Comparison of ENCODE assay signal across 20 mouse cellular contexts in the genomic region with DNA sequence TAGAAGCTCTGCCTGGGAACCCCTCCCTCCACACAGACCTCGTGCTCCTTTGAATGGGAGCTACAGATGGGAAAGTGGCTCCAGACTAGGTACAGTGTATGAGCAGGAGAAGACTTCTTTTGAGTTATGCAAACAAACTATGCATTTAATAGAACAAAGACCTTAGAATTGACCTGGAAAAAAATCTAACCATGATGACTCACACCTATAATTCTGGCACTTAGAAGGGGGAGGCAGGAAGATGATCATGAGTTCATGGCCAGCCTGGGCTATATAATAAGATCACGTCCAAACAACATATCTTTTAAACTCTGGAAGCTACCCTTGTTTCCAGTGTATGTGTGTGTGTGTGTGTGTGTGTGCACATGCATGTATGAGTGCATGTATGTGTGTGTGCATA. TPM values are rescaled to one million over a fixed set of nuclear protein-coding genes. Genes with fewer than 3 reads are reported as not detected.
DNase-seq lines count a peak whose midpoint lies in the region; ATAC-seq and TF ChIP-seq lines count a peak whose summit lies in the region.
"Had no signal": no experiment of that assay in that cellular context is flagged by ENCODE, and none has a peak within 500 bp of the region (broad histone marks: within the 10 kb centered on the region; RNA-seq: fewer than 3 reads in every experiment).

No protein-coding gene starts in this region.

- ATAC-seq in megakaryocyte, adult 5-6 weeks (ENCODE audit: poor library complexity, severe bottlenecking), result no peak
- no peak for ATAC-seq in forebrain, postnatal 0 days
- ATAC-seq: activated CD4-positive, CD25-positive, alpha-beta regulatory T cell, adult 4 months; forebrain, embryonic 13.5 days; forebrain, embryonic 15.5 days; Patski had no signal

- DNase-seq in 3T3-L1 (ENCODE audit: low read depth, low spot score), result peak; percentile 56
- DNase-seq in forebrain, postnatal 0 days, result no peak
- DNase-seq: adrenal gland, adult 8-10 months; adrenal gland, postnatal 14 days; adrenal gland, postnatal 36 days; cerebellum, adult 11-12 months; cerebellum, adult 2 months; cerebellum, adult 9-10 months; cerebellum, postnatal 10 days; cerebellum, postnatal 25 days; embryo, embryonic 11 days had no signal

- peak overlapping the region; percentile 6 for H3K4me3 ChIP-seq in megakaryocyte, embryonic 14.5 days (replicated peaks)
- no peak overlapping the region for H3K4me3 ChIP-seq in embryonic fibroblast, embryonic 13.5 days (ENCODE audit: insufficient read depth, low read length)
- H3K4me3 ChIP-seq in forebrain, postnatal 0 days (ENCODE audit: low read depth, low read length), result no peak overlapping the region
- H3K4me3 ChIP-seq: embryonic facial prominence, embryonic 13.5 days; embryonic facial prominence, embryonic 15.5 days; forebrain, embryonic 13.5 days; forebrain, embryonic 15.5 days had no signal

- no peak overlapping the region for H3K4me2 ChIP-seq in forebrain, postnatal 0 days (ENCODE audit: low read depth)
- H3K4me2 ChIP-seq: embryonic facial prominence, embryonic 13.5 days; embryonic facial prominence, embryonic 15.5 days; forebrain, embryonic 13.5 days; forebrain, embryonic 15.5 days had no signal

- peaks cover 10% of the 10 kb centered on the region for H3K4me1 ChIP-seq in megakaryocyte, embryonic 14.5 days
- peaks cover 3% of the 10 kb centered on the region for H3K4me1 ChIP-seq in embryonic fibroblast, embryonic 13.5 days (ENCODE audit: control insufficient read depth, insufficient read depth, low read length)
- H3K4me1 ChIP-seq in forebrain, postnatal 0 days (ENCODE audit: insufficient read depth), result no peaks in the 10 kb centered on the region
- H3K4me1 ChIP-seq: embryonic facial prominence, embryonic 13.5 days; embryonic facial prominence, embryonic 15.5 days had no signal

- peaks cover 46% of the 10 kb centered on the region for H3K27me3 ChIP-seq in megakaryocyte, embryonic 14.5 days (replicated peaks)
- H3K27me3 ChIP-seq in forebrain, postnatal 0 days (ENCODE audit: insufficient read depth, low read length), result no peaks in the 10 kb centered on the region
- H3K27me3 ChIP-seq: embryonic facial prominence, embryonic 13.5 days; embryonic facial prominence, embryonic 15.5 days; forebrain, embryonic 13.5 days; forebrain, embryonic 15.5 days; Patski had no signal

- no peak overlapping the region for H3K9ac ChIP-seq in forebrain, postnatal 0 days
- H3K9ac ChIP-seq: embryonic facial prominence, embryonic 13.5 days; embryonic facial prominence, embryonic 15.5 days; forebrain, embryonic 13.5 days; forebrain, embryonic 15.5 days had no signal

- 68% methylated on average over 2 of the region's 2 CpGs for WGBS in forebrain, postnatal 0 days

- H3K27ac ChIP-seq in embryonic fibroblast, embryonic 13.5 days (ENCODE audit: insufficient read depth, low read length), result 0 out of 2 replicates have a peak overlapping the region, but pooled peaks have one; percentile 6
- H3K27ac ChIP-seq in forebrain, postnatal 0 days (ENCODE audit: low read depth, low read length), result no peak overlapping the region
- H3K27ac ChIP-seq: embryonic facial prominence, embryonic 13.5 days; embryonic facial prominence, embryonic 15.5 days; forebrain, embryonic 13.5 days; forebrain, embryonic 15.5 days had no signal

- H3K36me3 ChIP-seq in megakaryocyte, embryonic 14.5 days (replicated peaks; ENCODE audit: low read length), result no peaks in the 10 kb centered on the region
- no peaks in the 10 kb centered on the region for H3K36me3 ChIP-seq in forebrain, postnatal 0 days (ENCODE audit: insufficient read depth)
- H3K36me3 ChIP-seq: embryonic facial prominence, embryonic 13.5 days; embryonic facial prominence, embryonic 15.5 days; forebrain, embryonic 15.5 days had no signal

- no peak for TF ChIP-seq CTCF in embryonic fibroblast, embryonic 13.5 days (IDR thresholded peaks at IDR 0.05; ENCODE audit: borderline replicate concordance, insufficient read depth, low read length)
- TF ChIP-seq CTCF in forebrain, postnatal 0 days (IDR thresholded peaks at IDR 0.05; ENCODE audit: low read depth), result no peak

- 0 out of 2 replicates have a peak, but pooled peaks cover 9% of the 10 kb centered on the region for H3K9me3 ChIP-seq in megakaryocyte, embryonic 14.5 days
- no peaks in the 10 kb centered on the region for H3K9me3 ChIP-seq in forebrain, postnatal 0 days (ENCODE audit: low read length)
- H3K9me3 ChIP-seq: embryonic facial prominence, embryonic 13.5 days; embryonic facial prominence, embryonic 15.5 days; forebrain, embryonic 13.5 days; forebrain, embryonic 15.5 days had no signal

- TF ChIP-seq POLR2A in embryonic fibroblast, embryonic 13.5 days (IDR thresholded peaks at IDR 0.05; ENCODE audit: low read depth, low read length), result no peak

RNA-seq across cellular contexts. Expression of gene Slc19a1, which starts 15.0 kb away (rescaled TPM):
- 13.0 and 16.3 TPM in 2 replicates for polyA plus RNA-seq in megakaryocyte, embryonic 14.5 days (2012; ENCODE audit: insufficient read depth, low replicate concordance)
- 2.1 and 3.3 TPM in 2 replicates for total RNA-seq in megakaryocyte, adult 5-6 weeks (2015)
- total RNA-seq in megakaryocyte, adult 5-6 weeks (2017), result 2.6 and 4.3 TPM in 2 replicates
- 16.6 and 21.0 TPM in 2 replicates for polyA plus RNA-seq in embryonic fibroblast, embryonic 13.5 days (2011; ENCODE audit: insufficient read length, low read depth, missing spikeins)
- total RNA-seq in forebrain, postnatal 0 days (2014; rRNA removed), result 24.3 and 36.7 TPM in 2 replicates
- polyA plus RNA-seq in forebrain, postnatal 0 days (2015; fragmentation: Nextera tagmentation; extraction: Ambion mirVana), result 37.4 and 39.7 TPM in 2 replicates

RNA-seq across cellular contexts. Expression of gene Pcbp3, which starts 55.4 kb away (rescaled TPM):
- polyA plus RNA-seq in megakaryocyte, embryonic 14.5 days (2012; ENCODE audit: insufficient read depth, low replicate concordance), result 1.3 and 2.0 TPM in 2 replicates
- total RNA-seq in megakaryocyte, adult 5-6 weeks (2015), result 4.4 and 5.7 TPM in 2 replicates
- total RNA-seq in megakaryocyte, adult 5-6 weeks (2017), result 4.7 and 6.2 TPM in 2 replicates
- polyA plus RNA-seq in embryonic fibroblast, embryonic 13.5 days (2011; ENCODE audit: insufficient read length, low read depth, missing spikeins), result 12.0 and 16.8 TPM in 2 replicates
- 32.9 and 40.4 TPM in 2 replicates for total RNA-seq in forebrain, postnatal 0 days (2014; rRNA removed)
- 74.7 and 78.6 TPM in 2 replicates for polyA plus RNA-seq in forebrain, postnatal 0 days (2015; fragmentation: Nextera tagmentation; extraction: Ambion mirVana)
